Mouse (Mus musculus) CH12.LX (cell line): Measurements from ENCODE around the gene Zfp106. TPM values are rescaled to one million over a fixed set of nuclear protein-coding genes. Genes with fewer than 3 reads are reported as not detected.

Experiments used
- DNase-seq: peaks from one replicate; pipeline ENCODE4 v3.0.0-alpha.2; 2013; ENCODE audit errors: extremely low read depth
- H3K27ac ChIP-seq: 2 replicates; pipeline ENCODE4 v1.5.1; 2012; ENCODE audit warnings: low read depth, mild to moderate bottlenecking, control low read depth, moderate library complexity; ENCODE audit not compliant: insufficient read depth
- H3K27me3 ChIP-seq: replicated peaks from 2 replicates; pipeline ENCODE3; 2012; ENCODE audit warnings: inconsistent platforms
- H3K36me3 ChIP-seq, 2 experiments: replicated peaks in 1 of 2; 2 replicates each; pipeline versions ENCODE3 to v1.6.1; 2012; ENCODE audit warnings: inconsistent platforms in 1 of 2, low read length in 1 of 2, mild to moderate bottlenecking in 1 of 2, mixed read lengths in 1 of 2, moderate library complexity in 1 of 2; ENCODE audit not compliant: control insufficient read depth in 1 of 2, insufficient read depth in 1 of 2
- H3K4me1 ChIP-seq, 2 experiments: 2 replicates each; pipeline ENCODE4 v1.6.1; 2012; ENCODE audit warnings: inconsistent platforms in 1 of 2, moderate library complexity in 1 of 2; ENCODE audit not compliant: insufficient read depth in 2 of 2, control insufficient read depth in 1 of 2
- H3K4me2 ChIP-seq: 2 replicates; pipeline ENCODE4 v1.6.1; 2012; ENCODE audit warnings: low read depth, mild to moderate bottlenecking, control low read depth; ENCODE audit not compliant: poor library complexity, insufficient read depth, severe bottlenecking
- H3K4me3 ChIP-seq, 3 experiments: fragments of 150-350 bp in 1 of 3; sonication (generic) in 1 of 3; replicated peaks in 1 of 3; 2 replicates each; pipeline versions ENCODE3 to v1.5.1; 2011 to 2012; ENCODE audit warnings: low read depth in 2 of 3, low read length in 2 of 3, mild to moderate bottlenecking in 2 of 3, moderate library complexity in 2 of 3, control low read depth in 1 of 3, improper control_type of control experiment in 1 of 3, inconsistent platforms in 1 of 3, mixed read lengths in 1 of 3; ENCODE audit not compliant: poor library complexity in 1 of 3
- H3K79me2 ChIP-seq: replicated peaks from 2 replicates; pipeline ENCODE4 v1.6.1; 2012; ENCODE audit warnings: mild to moderate bottlenecking, moderate library complexity; ENCODE audit not compliant: control insufficient read depth, poor library complexity, insufficient read depth, severe bottlenecking; ENCODE audit errors: extremely low read depth
- H3K9ac ChIP-seq: 2 replicates; pipeline ENCODE4 v1.6.1; 2012; ENCODE audit warnings: low read depth, mild to moderate bottlenecking, control low read depth, moderate library complexity; ENCODE audit not compliant: insufficient read depth
- H3K9me3 ChIP-seq: replicated peaks from 2 replicates; pipeline ENCODE3; 2012; ENCODE audit warnings: low read length, inconsistent platforms, mixed read lengths
- BHLHE40 ChIP-seq: IDR thresholded peaks from 2 replicates; pipeline ENCODE4 v1.6.1; 2011; ENCODE audit warnings: mild to moderate bottlenecking, low read depth, low read length, improper control_type of control experiment
- CHD2 ChIP-seq: IDR thresholded peaks from 2 replicates; pipeline ENCODE4 v1.6.1; 2011; ENCODE audit warnings: low read length, improper control_type of control experiment
- CTCF ChIP-seq, 2 experiments: IDR thresholded peaks in 1 of 2; conservative IDR thresholded peaks in 1 of 2; 2 replicates each; pipeline ENCODE4 v1.5.1; 2011 to 2012; ENCODE audit warnings: low read depth in 2 of 2, low read length in 2 of 2, improper control_type of control experiment in 1 of 2, inconsistent platforms in 1 of 2, mild to moderate bottlenecking in 1 of 2, moderate library complexity in 1 of 2
- E2F4 ChIP-seq: IDR thresholded peaks from 2 replicates; pipeline ENCODE4 v1.6.1; 2011; ENCODE audit warnings: low read depth, low read length, improper control_type of control experiment; ENCODE audit not compliant: insufficient replicate concordance
- ELF1 ChIP-seq: IDR thresholded peaks from 2 replicates; pipeline ENCODE4 v1.6.1; 2014; ENCODE audit warnings: low read depth, mild to moderate bottlenecking, inconsistent platforms, low read length, improper control_type of control experiment
- EP300 ChIP-seq: IDR thresholded peaks from 2 replicates; pipeline ENCODE4 v1.6.1; 2011; ENCODE audit warnings: low read length, improper control_type of control experiment
- ETS1 ChIP-seq: conservative IDR thresholded peaks from 2 replicates; pipeline ENCODE4 v1.6.1; 2012; ENCODE audit warnings: low read depth, mild to moderate bottlenecking, inconsistent platforms, low read length, improper control_type of control experiment, moderate library complexity
- GABPA ChIP-seq: IDR thresholded peaks from 2 replicates; pipeline ENCODE4 v1.6.1; 2012; ENCODE audit warnings: low read depth, low read length, improper control_type of control experiment, inconsistent platforms; ENCODE audit not compliant: insufficient replicate concordance
- HCFC1 ChIP-seq: IDR thresholded peaks from 2 replicates; pipeline ENCODE4 v1.6.1; 2012; ENCODE audit warnings: low read depth, mild to moderate bottlenecking, inconsistent platforms, low read length, improper control_type of control experiment
- JUND ChIP-seq: conservative IDR thresholded peaks from 2 replicates; pipeline ENCODE4 v1.6.1; 2011; ENCODE audit warnings: low read depth, low read length, improper control_type of control experiment
- MAX ChIP-seq: IDR thresholded peaks from 2 replicates; pipeline ENCODE4 v1.6.1; 2011; ENCODE audit warnings: low read length, improper control_type of control experiment
- MYC ChIP-seq: IDR thresholded peaks from 2 replicates; pipeline ENCODE4 v1.6.1; 2011; ENCODE audit warnings: low read depth, mild to moderate bottlenecking, improper control_type of control experiment, low read length
- NELFE ChIP-seq: IDR thresholded peaks from 2 replicates; pipeline ENCODE4 v1.6.1; 2011; ENCODE audit warnings: low read depth, low read length, improper control_type of control experiment
- PAX5 ChIP-seq: IDR thresholded peaks from 2 replicates; pipeline ENCODE4 v1.6.1; 2012; ENCODE audit warnings: low read length, inconsistent platforms, mixed read lengths
- RAD21 ChIP-seq: IDR thresholded peaks from 2 replicates; pipeline ENCODE4 v1.6.1; 2011; ENCODE audit warnings: low read depth, mild to moderate bottlenecking, low read length, improper control_type of control experiment, moderate library complexity
- SIN3A ChIP-seq: IDR thresholded peaks from 2 replicates; pipeline ENCODE4 v1.6.1; 2012; ENCODE audit warnings: low read length, improper control_type of control experiment, inconsistent platforms
- SMC3 ChIP-seq: IDR thresholded peaks from 2 replicates; pipeline ENCODE4 v1.6.1; 2011; ENCODE audit warnings: low read depth, low read length, improper control_type of control experiment
- TCF12 ChIP-seq: IDR thresholded peaks from 2 replicates; pipeline ENCODE4 v1.6.1; 2014; ENCODE audit warnings: low read depth, mild to moderate bottlenecking, inconsistent platforms, low read length, improper control_type of control experiment
- ZC3H11A ChIP-seq: IDR thresholded peaks from 2 replicates; pipeline ENCODE4 v1.6.1; 2012; ENCODE audit warnings: low read depth, mild to moderate bottlenecking, inconsistent platforms, low read length, improper control_type of control experiment
- ZMIZ1 ChIP-seq: IDR thresholded peaks from 2 replicates; pipeline ENCODE4 v1.6.1; 2012; ENCODE audit warnings: low read depth, mild to moderate bottlenecking, inconsistent platforms, low read length, improper control_type of control experiment
- ZNF384 ChIP-seq: IDR thresholded peaks from 2 replicates; pipeline ENCODE4 v1.6.1; 2012; ENCODE audit warnings: low read depth, low read length, improper control_type of control experiment, inconsistent platforms
- dilution Hi-C: fragments of 300-500 bp; cut with MboI; formaldehyde crosslinking; loops from 2 replicates; pipeline ENCODE4 v1.14.3; 2020; ENCODE audit warnings: low sequenced_read_pairs; ENCODE audit not compliant: extremely low pct_unique_long_range_greater_than_20kb, extremely low pct_ligation_motif_present
- in situ Hi-C: fragments of 300-500 bp; cut with MboI; formaldehyde crosslinking; loops from 3 replicates; pipeline ENCODE4 v1.14.3; 2019; ENCODE audit warnings: low sequenced_read_pairs, low pct_ligation_motif_present, low pct_unique_long_range_greater_than_20kb, mixed read lengths
- polyA plus RNA-seq: library from polyadenylated mRNA; unstranded; fragments of >175 nt; gene quantifications from 2 replicates; pipeline ENCODE4 v1.2.1, GENCODE M21; 2012; ENCODE audit warnings: low read depth; ENCODE audit not compliant: insufficient read length
- total RNA-seq, 2 experiments: library from RNA; depleted of rRNA; stranded (reverse); fragments of 300-350 nt in 1 of 2; fragments of >200 nt in 1 of 2; gene quantifications; 2 replicates each; pipeline ENCODE4 v1.2.3; 2012 to 2014

Zfp106 gene
- total and polyA plus RNA-seq, 3 experiments = 93.8 to 183 (median 130) TPM

- TF ChIP-seq ZC3H11A (peak; percentile 79), SIN3A (peak; percentile 47; the same call in 1 of the 2 replicates), RAD21 (peak; percentile 98), HCFC1 (0 out of 2 replicates have a peak, but pooled peaks have one; percentile 20), ZMIZ1 (no peak), CTCF (conservative IDR thresholded peaks at IDR 0.05 in 1 of 2, IDR thresholded peaks at IDR 0.05 in 1 of 2; ENCODE audit: low read depth in 2 of 2, low read length in 2 of 2) (peak; percentile 88), TCF12 (0 out of 2 replicates have a peak, but pooled peaks have one; percentile 32), E2F4 (0 out of 2 replicates have a peak, but pooled peaks have one; percentile 13), BHLHE40 (0 out of 2 replicates have a peak, but pooled peaks have one; percentile 26), NELFE (0 out of 2 replicates have a peak, but pooled peaks have one; percentile 21), MAX (peak; percentile 54; the same call in 1 of the 2 replicates), CHD2 (no peak), MYC (peak; percentile 75; the same call in 1 of the 2 replicates), ZNF384 (0 out of 2 replicates have a peak, but pooled peaks have one; percentile 12), SMC3 (peak; percentile 90), ELF1 (no peak)
- TF ChIP-seq, all 38 proteins: peak for 13
- Histone ChIP-seq H3K4me1 (peaks cover 25 to 30% of the 10 kb centered on the region in 2 experiments), H3K9ac (no peak overlapping the region), H3K4me3 (no peak overlapping the region), H3K79me2 (no peaks in the 10 kb centered on the region), H3K9me3 (no peaks in the 10 kb centered on the region), H3K36me3 (no peaks in the 10 kb centered on the region), H3K27ac (no peak overlapping the region), H3K27me3 (no peaks in the 10 kb centered on the region), H3K4me2 (no peak overlapping the region)
- in situ Hi-C loops (no loop called here), dilution Hi-C loops (no loop called here)
- DNase-seq = peak; percentile 77
Measured at GRCm38 (mm10) chr2:120478600-120478999, 85.0 kb downstream of the Zfp106 start.

DNA sequence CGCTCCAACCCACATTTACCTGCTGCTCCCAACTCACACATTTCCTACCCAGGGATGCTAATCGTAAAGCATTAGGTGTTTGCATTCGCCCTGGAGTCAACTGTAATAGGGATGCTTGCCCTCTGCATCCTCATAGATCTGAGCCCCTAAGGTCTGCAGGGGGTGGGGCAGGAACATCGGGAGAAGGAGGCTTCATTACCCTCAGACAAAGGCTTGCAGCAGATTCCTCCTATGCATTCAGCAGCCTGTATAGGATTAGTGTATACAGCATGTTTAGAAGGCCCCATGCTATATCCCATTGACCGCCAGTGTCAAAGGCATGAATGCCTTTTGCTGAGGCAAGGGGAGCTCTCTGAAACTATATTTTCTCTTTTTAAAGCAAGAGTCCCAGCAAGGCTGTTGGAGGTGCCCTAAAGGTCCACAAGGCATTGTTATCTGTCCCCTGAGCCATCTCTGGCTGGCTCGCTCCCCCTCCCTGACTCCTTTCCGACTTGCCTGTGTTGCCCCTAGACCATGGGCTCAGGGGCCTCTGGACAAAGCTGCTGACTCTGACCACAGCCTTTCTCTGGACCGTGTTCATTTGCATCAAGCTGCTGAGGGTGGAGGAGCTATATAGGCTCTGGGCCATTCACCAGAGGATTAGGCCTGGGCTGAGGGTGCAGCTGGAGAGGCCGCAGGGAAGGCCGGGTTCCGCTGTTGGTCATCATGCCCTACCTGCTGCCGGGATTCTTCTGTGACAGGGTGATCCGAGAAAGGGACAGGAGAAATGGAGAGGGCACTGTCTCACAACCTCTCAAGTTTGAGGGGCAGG lies 87.2 kb downstream of the Zfp106 start:
- no peak for TF ChIP-seq JUND
- no peak for TF ChIP-seq MAX
- TF ChIP-seq CHD2 = no peak
- no peak for TF ChIP-seq GABPA
- TF ChIP-seq ETS1 = no peak
- TF ChIP-seq EP300 = no peak
- TF ChIP-seq MYC = no peak
- no peak for TF ChIP-seq PAX5
- no peak for TF ChIP-seq CTCF (conservative IDR thresholded peaks at IDR 0.05 in 1 of 2, IDR thresholded peaks at IDR 0.05 in 1 of 2; ENCODE audit: low read depth in 2 of 2, low read length in 2 of 2)
- TF ChIP-seq, all 38 proteins: peak for 0
- Histone ChIP-seq H3K27me3 (no peaks in the 10 kb centered on the region), H3K79me2 (no peaks in the 10 kb centered on the region), H3K4me2 (no peak overlapping the region), H3K4me3 (no peak overlapping the region), H3K27ac (no peak overlapping the region), H3K36me3 (no peaks in the 10 kb centered on the region), H3K4me1 (peaks cover 10% of the 10 kb centered on the region in 2 experiments), H3K9me3 (no peaks in the 10 kb centered on the region), H3K9ac (no peak overlapping the region)
- no peak for DNase-seq
- in situ Hi-C loops = no loop called here
- dilution Hi-C loops = no loop called here
